Mouse (Mus musculus) left cerebral cortex, postnatal 14 days (tissue): ENCODE measurements around the gene Bri3. TPM values are rescaled to one million over a fixed set of nuclear protein-coding genes. Genes with fewer than 3 reads are reported as not detected.
A peak's percentile ranks its signal among the peaks of the same experiment; 100 is the strongest.

Experiments used
- DNase-seq, 2 experiments: peaks; one replicate each; pipeline ENCODE4 v3.0.0; 2021 to 2022; ENCODE audit warnings: low spot score in 2 of 2, mixed read lengths in 1 of 2
- intact Hi-C: fragments of 180-260 bp; cut with DNase I; formaldehyde crosslinking; loops from one replicate; pipeline ENCODE4 v1.15.1; 2025
- total RNA-seq, 2 experiments: library from RNA; stranded (reverse); gene quantifications; 2 replicates each; pipeline ENCODE4 v1.2.3; 2021

Gene Bri3
- total RNA-seq, 2 experiments from 2014 or later: 62.1 to 75.0 TPM

GRCm38 (mm10) chr5:144230216-144230615 lies 14.0 kb upstream of the Bri3 start:
- no peak for DNase-seq
- intact Hi-C loops: no loop called here

DNA sequence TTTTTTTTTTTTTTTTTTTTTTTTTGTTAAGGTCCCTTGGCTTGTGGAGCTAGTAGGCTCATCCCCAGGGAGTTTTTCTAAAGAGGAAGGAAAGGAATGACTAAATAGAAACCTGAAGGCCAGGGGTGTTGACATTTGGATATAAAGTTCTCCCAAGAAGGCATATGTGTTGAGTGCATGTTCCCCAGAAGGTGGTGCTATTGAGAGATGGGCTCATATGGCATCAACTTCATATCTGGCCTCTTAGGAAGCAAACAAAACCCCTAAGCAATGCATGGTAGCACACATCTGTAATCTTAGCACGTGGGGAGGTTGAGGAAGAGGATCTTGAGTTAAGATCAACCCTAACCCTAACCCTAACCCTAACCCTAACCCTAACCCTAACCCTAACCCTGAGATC lies 12.8 kb upstream of the Bri3 start:
- DNase-seq: no peak
- intact Hi-C loops: no loop called here

GRCm38 (mm10) chr5:144232531-144232930 lies 11.7 kb upstream of the Bri3 start:
- DNase-seq: no peak
- intact Hi-C loops: no loop called here

GRCm38 (mm10) chr5:144234222-144234621 lies 10.0 kb upstream of the Bri3 start:
- no peak for DNase-seq
- intact Hi-C loops: no loop called here

GRCm38 (mm10) chr5:144234714-144235113 lies 9.5 kb upstream of the Bri3 start:
- intact Hi-C loops: no loop called here
- DNase-seq: no peak

DNA sequence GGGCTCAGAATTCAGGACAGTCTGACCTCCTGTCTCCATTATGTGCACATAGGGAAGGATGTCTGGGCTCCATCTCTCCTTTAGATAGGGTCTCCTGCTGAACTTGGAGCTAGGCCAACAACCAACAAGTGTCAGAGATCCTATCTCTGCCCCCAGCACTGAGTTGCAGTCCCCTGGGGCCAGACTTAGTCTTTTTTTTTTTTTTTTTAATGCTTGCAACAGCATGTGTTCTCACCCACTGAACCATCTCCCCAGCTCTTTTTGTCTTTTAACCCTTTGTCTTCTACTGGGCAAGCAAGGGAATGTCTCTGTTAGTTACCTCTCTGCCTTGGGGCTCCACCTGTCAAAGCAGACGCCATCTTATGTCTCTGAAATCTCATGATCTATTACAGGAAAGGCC lies 5.3 kb upstream of the Bri3 start:
- DNase-seq: no peak
- intact Hi-C loops: no loop called here

DNA sequence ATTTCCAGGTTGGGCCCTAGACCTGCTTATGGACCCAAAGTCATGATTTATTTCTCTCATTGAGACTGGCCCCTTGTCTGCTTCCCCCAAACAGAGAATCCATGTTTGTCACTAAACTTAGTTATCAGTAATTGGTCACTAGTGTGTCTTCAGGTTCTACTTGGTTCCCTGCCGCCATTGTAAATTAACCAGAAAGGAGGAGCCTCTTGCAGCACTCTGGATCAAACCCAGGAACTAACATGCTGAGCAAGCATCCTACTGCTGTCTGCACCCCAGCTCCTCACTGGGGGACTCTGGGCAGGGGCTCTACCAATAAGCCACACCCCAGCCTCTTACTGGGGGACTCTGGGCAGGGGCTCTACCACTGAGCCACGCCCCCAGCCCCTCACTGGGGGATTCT lies 1.4 kb downstream of the Bri3 start:
- DNase-seq: no peak
- intact Hi-C loops: no loop called here

- intact Hi-C loops: no loop called here
- no peak for DNase-seq
Measured at GRCm38 (mm10) chr5:144246669-144247068, 2.4 kb downstream of the Bri3 start.

DNA sequence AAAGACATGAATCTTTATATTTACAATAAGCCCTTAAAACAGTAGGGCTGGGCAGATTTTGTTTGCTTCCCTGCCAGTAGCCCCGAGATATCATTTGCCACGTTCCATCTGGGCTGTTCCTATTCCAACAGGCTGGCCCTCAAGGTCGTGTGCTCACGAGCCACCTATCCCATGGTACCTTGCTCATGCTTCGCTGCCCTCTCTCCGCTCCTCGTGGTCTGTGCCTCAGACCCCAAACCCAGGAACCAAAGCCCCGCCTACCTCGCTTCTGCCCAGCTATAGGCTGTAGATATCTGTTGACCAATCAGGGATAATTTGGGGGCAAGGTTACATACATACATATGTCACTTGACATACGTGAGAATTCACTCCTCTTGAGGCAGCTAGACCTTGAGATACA lies 3.1 kb downstream of the Bri3 start:
- DNase-seq: no peak
- intact Hi-C loops: no loop called here

DNA sequence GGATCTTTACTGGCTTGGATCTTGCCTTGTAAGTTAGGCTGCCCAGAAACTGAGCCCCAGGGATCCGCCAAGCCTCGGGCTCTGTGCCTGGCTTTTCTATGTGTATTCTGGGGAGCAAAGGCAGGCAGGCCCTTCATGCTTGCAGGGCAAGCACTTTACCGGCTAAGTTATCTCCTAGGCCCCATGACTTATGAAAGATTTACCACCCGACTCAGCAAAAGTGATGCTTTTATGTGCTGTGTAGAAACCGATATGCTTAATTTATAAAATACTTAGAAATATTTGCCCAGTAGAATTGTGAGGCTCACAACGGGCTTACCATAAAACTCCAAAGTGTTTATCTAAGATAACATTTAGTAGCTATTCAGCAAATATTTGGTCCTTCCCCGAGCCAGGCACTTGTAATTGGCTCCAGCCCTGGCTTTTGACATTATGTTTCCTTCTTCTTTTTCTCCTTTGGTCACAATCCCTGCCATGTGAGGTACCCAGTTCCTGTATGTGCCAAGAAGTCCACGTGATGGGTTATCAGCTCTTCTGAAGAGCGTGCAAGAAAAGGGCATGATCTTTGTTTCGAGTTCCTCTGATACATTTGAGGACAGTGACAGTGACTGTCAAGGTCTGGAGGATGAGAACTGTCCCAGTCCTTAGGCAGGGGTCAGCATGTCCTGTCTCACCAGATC lies 3.8 kb downstream of the Bri3 start:
- DNase-seq: no peak
- intact Hi-C loops: no loop called here

GRCm38 (mm10) chr5:144249871-144250270 lies 5.6 kb downstream of the Bri3 start:
- no peak for DNase-seq

DNA sequence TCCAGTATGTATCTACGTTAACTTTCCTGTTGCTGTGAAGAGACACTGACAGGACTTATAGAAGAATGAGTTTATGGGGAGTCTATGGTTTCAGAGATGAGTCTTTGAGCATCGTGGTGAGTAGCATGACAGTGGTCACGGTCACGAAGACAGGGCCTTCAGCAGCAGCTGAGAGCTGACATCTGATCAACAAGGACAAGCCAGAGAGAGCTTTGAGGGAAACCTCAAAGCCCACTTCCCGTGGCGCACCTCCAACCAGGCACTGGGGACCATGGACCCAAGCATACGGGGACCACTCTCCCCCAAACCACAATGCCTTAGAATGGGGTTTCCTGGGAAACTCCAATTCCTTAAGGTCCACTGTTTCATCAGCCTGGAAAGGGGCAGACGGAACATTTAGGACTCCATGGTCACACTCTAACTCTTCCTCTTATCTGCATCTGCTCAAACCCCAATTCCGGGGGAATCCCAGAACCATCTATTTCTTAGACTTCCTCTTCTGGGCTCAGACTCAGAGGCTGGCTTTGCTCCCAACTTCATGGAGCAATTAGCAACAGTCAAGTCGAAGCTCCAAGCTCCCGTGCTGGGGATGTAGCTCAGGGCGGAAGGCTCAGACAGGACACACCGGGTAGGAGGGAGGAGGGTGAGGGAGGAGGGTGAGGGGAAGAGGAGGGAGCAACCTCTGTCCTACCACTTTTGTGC lies 7.8 kb downstream of the Bri3 start:
- no peak for DNase-seq
- intact Hi-C loops: no loop called here

More at GRCm38 (mm10) chr5:144249871-144250270, 5.6 kb downstream of the Bri3 start:
- intact Hi-C loops: no loop called here

- intact Hi-C loops: no loop called here
- DNase-seq: no peak
Measured at GRCm38 (mm10) chr5:144253212-144253611, 9.0 kb downstream of the Bri3 start.

GRCm38 (mm10) chr5:144254122-144254810 lies 10.0 kb downstream of the Bri3 start:
- intact Hi-C loops: no loop called here

DNA sequence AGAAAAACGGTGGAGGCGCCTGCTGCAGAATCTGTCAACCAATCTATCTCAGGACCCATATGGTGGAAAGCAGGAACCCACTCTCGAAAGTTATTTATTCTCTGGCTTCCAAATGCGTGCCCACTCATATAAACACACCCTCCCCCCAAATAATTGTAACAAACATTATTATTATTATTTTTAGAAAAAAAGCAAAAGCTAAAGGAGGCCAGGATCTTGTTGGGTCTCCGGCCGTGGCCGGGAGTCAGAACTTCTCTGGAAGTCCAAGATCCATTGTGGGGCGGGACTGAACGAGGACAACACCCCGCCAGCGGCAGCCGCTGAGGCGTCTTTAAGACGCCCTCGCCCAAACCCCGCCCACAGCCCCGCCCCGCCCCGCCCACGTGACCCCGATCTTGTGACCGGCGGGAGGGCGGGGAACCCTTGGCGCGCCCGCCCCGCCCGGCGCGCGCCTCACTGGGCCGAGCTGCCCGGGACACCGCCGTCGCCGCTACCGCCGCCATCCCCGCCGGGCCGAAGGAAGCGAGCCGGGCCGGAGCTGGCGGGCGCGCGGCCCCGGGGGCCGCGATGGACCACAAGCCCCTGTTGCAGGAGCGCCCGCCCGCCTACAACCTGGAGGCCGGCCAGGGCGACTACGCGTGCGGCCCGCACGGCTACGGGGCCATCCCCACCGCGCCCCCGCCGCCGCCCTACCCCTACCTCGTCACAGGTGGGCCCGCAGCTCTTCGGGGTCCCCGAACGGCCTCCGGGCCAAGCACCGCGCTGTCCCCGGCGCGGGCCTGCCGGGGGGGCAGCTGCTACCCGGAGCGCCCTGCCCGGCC lies 10.8 kb downstream of the Bri3 start:
- peak; percentile 76 to 80 for DNase-seq
- intact Hi-C loops: no loop called here

More at GRCm38 (mm10) chr5:144254122-144254810, 10.0 kb downstream of the Bri3 start:
- DNase-seq: no peak

- intact Hi-C loops: no loop called here
- peak; percentile 41 to 42 for DNase-seq
Measured at GRCm38 (mm10) chr5:144255632-144256540, 11.6 kb downstream of the Bri3 start.

DNA sequence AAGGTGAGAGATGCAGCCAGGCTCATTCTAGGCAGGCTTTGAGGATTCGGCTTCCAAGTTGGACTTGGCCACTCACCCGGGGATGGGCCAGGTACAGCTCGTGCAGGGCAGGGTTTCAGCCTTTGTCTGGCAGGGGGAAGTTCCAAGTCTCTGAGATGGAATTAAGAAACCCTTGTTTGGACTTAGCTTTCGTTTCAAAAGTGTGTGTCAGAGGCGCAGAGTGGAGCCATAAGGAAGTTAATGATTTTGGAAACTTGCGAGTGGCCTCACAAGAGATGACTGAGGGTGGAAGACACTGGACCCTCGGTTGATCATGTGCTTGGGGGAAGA lies 12.3 kb downstream of the Bri3 start:
- intact Hi-C loops: no loop called here
- DNase-seq: no peak

GRCm38 (mm10) chr5:144256888-144257287 lies 12.7 kb downstream of the Bri3 start:
- intact Hi-C loops: no loop called here
- DNase-seq: no peak
